Mouse (Mus musculus) forebrain, embryonic 10.5 days (tissue): ENCODE results near the gene Gm45717. TPM values are rescaled to one million over a fixed set of nuclear protein-coding genes. Genes with fewer than 3 reads are reported as not detected.
"Not testable (repeated sequence)": the region's sequence is repeated elsewhere in the genome, so short reads cannot be mapped to it uniquely, and the experiment has no call there.

Source experiments
- DNase-seq: peaks from one replicate; pipeline ENCODE4 v3.0.0-alpha.2; 2017; ENCODE audit warnings: low spot score; ENCODE audit errors: extremely low spot score
- H3K27ac ChIP-seq: fragments of 300-500 bp; sonication (generic); 2 replicates; pipeline ENCODE4 v1.5.1; 2016; ENCODE audit warnings: mild to moderate bottlenecking
- H3K27me3 ChIP-seq: fragments of 300-500 bp; sonication (generic); 2 replicates; pipeline ENCODE4 v1.6.1; 2016; ENCODE audit warnings: mild to moderate bottlenecking; ENCODE audit not compliant: poor library complexity, severe bottlenecking
- H3K36me3 ChIP-seq: fragments of 300-500 bp; sonication (generic); replicated peaks from 2 replicates; pipeline ENCODE4 v1.6.1; 2016; ENCODE audit warnings: mild to moderate bottlenecking, moderate library complexity
- H3K4me1 ChIP-seq: fragments of 300-500 bp; sonication (generic); 2 replicates; pipeline ENCODE4 v1.6.1; 2016
- H3K4me3 ChIP-seq: fragments of 300-500 bp; sonication (generic); 2 replicates; pipeline ENCODE4 v1.5.1; 2016; ENCODE audit warnings: mild to moderate bottlenecking, moderate library complexity
- H3K9me3 ChIP-seq: fragments of 300-500 bp; sonication (generic); 2 replicates; pipeline ENCODE4 v1.6.1; 2016; ENCODE audit warnings: mild to moderate bottlenecking, moderate library complexity
- WGBS: fragments of 180-500 bp; shearing (Covaris S2); methylation state at CpG from one replicate; pipeline ENCODE4 v1.1.7; 2016; 5-methylcytosine and 5-hydroxymethylcytosine counted together
- polyA plus RNA-seq: library from polyadenylated mRNA; unstranded; fragments of >200 nt; fragmentation: Nextera tagmentation; extraction: Ambion mirVana; gene quantifications from 2 replicates; pipeline ENCODE4 v1.2.1, GENCODE M21; 2016

Gene Gm45717
- polyA plus RNA-seq, 1 experiment from 2014 or later, result 0.33 TPM

DNA sequence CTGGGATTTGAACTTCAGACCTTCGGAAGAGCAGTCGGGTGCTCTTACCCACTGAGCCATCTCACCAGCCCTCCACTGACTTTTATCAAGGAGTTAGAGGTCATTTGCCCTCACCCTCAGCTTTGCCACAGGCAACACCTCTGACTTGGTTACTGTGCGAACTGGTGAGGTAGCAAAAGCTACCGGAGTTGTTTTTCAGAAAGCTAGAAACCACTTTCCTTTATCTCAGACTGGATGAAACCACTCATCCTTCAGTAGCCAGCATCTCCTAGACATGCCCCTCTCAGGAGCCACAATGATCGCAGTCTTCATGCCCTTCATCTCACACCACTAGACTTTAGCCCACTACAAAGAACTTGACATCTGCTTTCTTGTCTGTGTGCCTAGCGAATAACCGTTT, 27.2 kb upstream of the Gm45717 start:
- H3K27me3 ChIP-seq, result no peaks in the 10 kb centered on the region
- H3K27ac ChIP-seq, result no peak overlapping the region
- DNase-seq, result no peak
- H3K36me3 ChIP-seq, result no peaks in the 10 kb centered on the region
- 0 out of 2 replicates have a peak, but pooled peaks cover 6% of the 10 kb centered on the region for H3K9me3 ChIP-seq
- H3K4me3 ChIP-seq, result no peak overlapping the region
- WGBS, result 92% methylated on average over 7 of the region's 7 CpGs
- H3K4me1 ChIP-seq, result no peaks in the 10 kb centered on the region

DNA sequence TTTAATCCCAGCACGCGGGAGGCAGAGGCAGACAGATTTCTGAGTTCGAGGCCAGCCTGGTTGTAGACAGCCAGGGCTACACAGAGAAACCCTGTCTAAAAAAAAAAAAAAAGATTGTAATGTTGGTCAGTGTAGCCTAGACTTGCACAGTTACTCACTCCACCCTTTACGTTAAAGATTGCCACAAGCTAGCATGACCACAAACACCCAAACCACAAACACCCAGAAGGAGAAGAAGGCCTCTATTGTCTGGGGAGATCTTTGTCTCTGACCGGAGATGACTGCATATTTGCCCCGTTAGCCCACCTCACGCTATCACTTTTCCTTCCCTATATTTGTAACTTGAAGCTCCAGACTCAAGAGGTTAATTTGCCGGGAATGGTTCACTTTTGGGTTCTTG, 26.0 kb upstream of the Gm45717 start:
- no peaks in the 10 kb centered on the region for H3K4me1 ChIP-seq
- WGBS, result 96% methylated on average over 8 of the region's 8 CpGs
- H3K27ac ChIP-seq, result no peak overlapping the region
- H3K9me3 ChIP-seq, result 0 out of 2 replicates have a peak, but pooled peaks cover 6% of the 10 kb centered on the region
- H3K36me3 ChIP-seq, result no peaks in the 10 kb centered on the region
- H3K4me3 ChIP-seq, result no peak overlapping the region
- no peak for DNase-seq
- no peaks in the 10 kb centered on the region for H3K27me3 ChIP-seq

DNA sequence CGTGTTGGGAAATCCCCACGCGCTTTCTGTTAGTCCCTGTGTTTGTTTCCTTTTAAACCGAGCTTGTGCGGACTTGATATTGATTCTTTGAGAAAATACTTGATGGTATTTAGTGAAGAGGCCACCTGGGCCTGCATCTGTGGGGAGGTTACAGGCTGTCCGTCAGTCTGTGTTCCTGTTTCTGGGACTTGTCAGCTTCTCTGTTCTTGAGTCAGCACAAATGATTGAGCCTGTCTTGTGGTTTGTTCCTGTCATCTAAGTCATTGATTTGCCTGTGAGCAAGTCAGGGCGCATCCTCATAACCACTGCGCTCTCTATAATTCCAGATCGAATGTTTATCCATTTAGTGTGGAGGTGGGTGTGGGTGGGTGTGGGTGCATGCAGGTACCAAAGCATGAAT, 21.0 kb upstream of the Gm45717 start:
- not testable (repeated sequence) for H3K27ac ChIP-seq, H3K9me3 ChIP-seq, DNase-seq, H3K36me3 ChIP-seq, H3K4me3 ChIP-seq
- H3K27me3 ChIP-seq, result peaks cover 23% of the 10 kb centered on the region
- H3K4me1 ChIP-seq, result peaks cover 25% of the 10 kb centered on the region
- 89% methylated on average over 9 of the region's 9 CpGs for WGBS

DNA sequence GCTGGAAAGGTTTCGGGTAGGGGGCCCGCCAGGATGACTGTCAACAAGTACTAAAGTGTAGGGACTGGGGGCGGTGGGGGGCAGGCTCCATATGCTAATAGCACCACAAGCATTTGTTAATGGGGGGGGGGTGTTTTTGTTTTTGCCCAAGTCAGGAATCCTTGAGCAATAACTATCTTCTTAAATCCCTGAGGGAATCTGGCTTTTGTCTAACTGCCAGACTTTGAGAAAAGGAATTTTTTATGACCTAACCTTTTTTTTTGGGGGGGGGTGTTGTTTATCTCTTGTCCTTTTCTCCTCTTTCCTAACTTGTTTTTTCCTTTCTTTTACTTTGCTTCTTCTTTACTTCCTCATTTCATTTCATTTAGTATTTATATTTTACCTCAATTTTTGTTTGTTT, 19.7 kb upstream of the Gm45717 start:
- Histone ChIP-seq H3K36me3 (no peaks in the 10 kb centered on the region), H3K27ac (no peak overlapping the region), H3K4me1 (peaks cover 37% of the 10 kb centered on the region), H3K4me3 (no peak overlapping the region), H3K27me3 (peaks cover 35% of the 10 kb centered on the region), H3K9me3 (no peaks in the 10 kb centered on the region)
- DNase-seq, result no peak
- WGBS, result 22% methylated on average over 3 of the region's 3 CpGs

DNA sequence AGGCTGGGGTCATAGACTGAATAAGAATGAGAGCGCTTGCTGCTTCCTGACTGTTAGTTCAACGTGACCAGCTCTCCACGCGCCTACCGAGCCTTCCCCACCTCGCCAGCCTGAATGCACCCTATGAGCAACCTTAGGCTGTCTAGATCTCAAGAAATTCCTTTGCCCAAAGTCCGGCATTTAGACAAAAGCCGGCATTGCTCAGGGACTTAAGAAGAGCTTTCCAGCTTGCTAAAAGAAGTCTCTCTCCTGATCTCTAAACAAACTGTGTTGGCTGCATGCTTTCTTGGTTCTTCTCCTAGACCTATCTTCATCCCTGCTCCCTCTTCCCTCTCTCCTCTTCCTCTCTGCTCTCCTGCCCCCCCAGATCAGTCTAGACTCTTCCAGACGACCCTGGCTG, 19.2 kb upstream of the Gm45717 start:
- WGBS, result 10% methylated on average over 9 of the region's 9 CpGs

DNA sequence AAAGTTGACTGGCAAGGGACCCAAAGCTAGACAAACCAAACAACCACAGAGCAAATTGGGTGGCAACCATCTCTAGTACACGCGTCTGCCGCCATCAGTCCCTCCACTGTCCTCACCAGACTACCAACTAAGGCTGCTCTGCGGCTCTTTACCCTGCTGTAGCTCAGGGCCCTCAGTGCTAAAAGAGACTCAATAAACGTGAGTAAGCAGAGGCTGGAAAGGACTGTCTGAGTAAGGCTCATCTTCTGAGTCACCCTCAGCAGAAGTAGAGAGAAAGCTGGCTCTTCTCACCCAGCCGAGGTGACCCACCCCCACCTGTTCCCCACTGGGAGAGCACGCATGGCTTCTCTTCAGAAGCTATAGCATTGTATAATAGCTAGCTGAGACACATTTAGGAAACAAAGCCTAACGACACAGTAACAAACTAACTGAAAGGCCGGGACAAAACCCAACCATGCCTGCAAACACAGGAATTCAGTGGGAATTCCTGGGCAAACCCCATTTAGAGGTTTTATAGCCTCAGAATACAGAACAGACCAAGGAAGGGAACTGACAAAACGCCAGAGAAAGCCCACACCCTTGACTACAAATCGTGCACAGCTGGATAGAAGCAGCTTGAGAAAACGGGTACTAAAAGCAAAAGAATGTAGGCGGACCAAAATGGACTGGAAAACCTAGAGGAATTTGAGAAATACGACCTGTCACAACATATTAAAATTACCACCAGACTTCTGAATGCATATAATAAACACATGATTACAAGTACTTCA, 17.8 kb upstream of the Gm45717 start:
- Histone ChIP-seq H3K36me3 (no peaks in the 10 kb centered on the region), H3K27me3 (peaks cover 54% of the 10 kb centered on the region), H3K4me3 (no peak overlapping the region), H3K27ac (no peak overlapping the region), H3K4me1 (peaks cover 46% of the 10 kb centered on the region), H3K9me3 (no peaks in the 10 kb centered on the region)
- 27% methylated on average over 14 of the region's 14 CpGs for WGBS
- no peak for DNase-seq

More for the DNA sequence above, 19.2 kb upstream of the Gm45717 start:
- peaks cover 41% of the 10 kb centered on the region for H3K27me3 ChIP-seq
- no peak overlapping the region for H3K27ac ChIP-seq
- H3K4me1 ChIP-seq, result peaks cover 37% of the 10 kb centered on the region
- no peaks in the 10 kb centered on the region for H3K36me3 ChIP-seq
- H3K9me3 ChIP-seq, result no peaks in the 10 kb centered on the region
- H3K4me3 ChIP-seq, result no peak overlapping the region
- no peak for DNase-seq

DNA sequence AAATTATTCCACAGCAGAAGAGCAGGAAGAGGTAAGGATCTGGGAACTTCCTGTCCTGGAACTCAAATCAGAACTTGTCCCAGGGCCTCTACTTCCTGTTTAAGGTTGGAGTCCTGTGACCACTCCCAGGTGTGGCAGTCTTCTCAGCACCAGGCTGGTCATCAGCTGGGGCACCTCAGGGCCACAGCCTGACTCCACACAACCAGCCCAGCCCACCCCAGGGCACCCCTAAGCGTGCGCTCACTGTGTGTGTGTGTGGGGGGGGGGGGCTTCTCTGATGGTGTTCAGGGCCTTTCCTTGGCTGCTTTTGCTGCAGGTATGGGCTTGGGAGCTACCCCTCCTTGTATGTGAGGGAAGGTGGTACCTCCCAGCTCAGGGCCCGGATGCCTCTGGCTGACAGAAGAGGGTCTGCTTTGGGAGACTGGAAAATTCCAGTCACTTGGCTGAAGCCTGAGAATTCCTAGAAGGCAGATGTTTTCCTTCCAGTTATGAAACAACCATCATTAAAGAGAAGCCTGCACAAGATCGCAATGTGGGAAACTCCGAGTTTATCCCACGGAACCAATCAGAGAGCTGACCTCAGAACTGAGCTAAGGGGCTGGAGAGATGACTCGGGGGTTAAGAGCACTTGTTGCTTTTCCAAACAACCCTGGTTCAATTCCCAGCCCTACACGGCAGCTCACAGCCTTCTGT, 15.9 kb upstream of the Gm45717 start:
- H3K4me1 ChIP-seq, result peaks cover 62% of the 10 kb centered on the region
- H3K27me3 ChIP-seq, result peaks cover 68% of the 10 kb centered on the region
- no peak overlapping the region for H3K4me3 ChIP-seq
- no peak for DNase-seq
- no peaks in the 10 kb centered on the region for H3K36me3 ChIP-seq
- no peak overlapping the region for H3K27ac ChIP-seq
- 92% methylated on average over 8 of the region's 8 CpGs for WGBS
- no peaks in the 10 kb centered on the region for H3K9me3 ChIP-seq

DNA sequence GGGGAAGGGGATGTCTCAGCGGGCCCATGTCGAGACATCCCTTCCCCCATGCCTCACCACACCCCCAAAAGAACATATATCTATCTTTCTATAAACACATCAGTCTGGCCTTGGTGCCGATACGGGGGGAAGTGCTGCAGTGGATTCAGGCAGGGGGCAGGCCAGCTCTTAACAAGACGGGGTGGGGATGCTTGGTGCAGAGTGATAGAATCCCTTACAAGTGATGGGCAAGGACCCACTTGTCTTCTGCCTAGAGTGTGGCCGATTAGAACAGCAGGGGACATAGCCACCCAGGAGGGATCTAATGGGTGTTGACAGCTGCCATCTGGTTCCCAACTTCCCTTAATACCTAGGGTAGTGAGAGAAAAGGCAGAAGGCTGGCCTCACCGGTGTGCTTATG, 15.2 kb upstream of the Gm45717 start:
- DNase-seq, result no peak
- WGBS, result 57% methylated on average over 7 of the region's 7 CpGs

DNA sequence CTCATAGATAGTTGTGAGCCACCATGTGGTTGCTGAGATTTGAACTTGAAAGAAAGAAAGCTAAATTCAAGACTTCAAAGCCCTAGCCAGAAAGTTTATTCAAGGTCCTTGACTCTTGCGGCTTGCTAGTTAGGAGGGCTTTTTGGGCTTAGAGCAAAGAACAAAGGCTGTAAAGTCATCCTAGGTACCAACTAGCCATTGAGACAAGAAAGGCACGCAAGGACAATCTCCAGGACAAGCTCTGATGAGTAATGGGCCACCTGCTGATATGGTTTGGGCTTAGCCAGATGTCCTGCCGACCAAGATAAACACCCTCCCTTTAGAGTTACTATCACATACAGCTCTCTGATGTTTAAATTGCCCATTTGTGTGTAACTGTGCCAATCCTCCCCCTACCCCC, 13.0 kb upstream of the Gm45717 start:
- DNase-seq, H3K36me3 ChIP-seq, H3K4me3 ChIP-seq, H3K27ac ChIP-seq, H3K9me3 ChIP-seq: not testable (repeated sequence)
- Histone ChIP-seq H3K27me3 (peaks cover 55% of the 10 kb centered on the region), H3K4me1 (peaks cover 50% of the 10 kb centered on the region)
- WGBS, result 10% methylated on average over 3 of the region's 3 CpGs

More for the DNA sequence above, 15.2 kb upstream of the Gm45717 start:
- Histone ChIP-seq H3K9me3 (no peaks in the 10 kb centered on the region), H3K27me3 (peaks cover 69% of the 10 kb centered on the region), H3K27ac (no peak overlapping the region), H3K4me1 (peaks cover 62% of the 10 kb centered on the region), H3K4me3 (no peak overlapping the region), H3K36me3 (no peaks in the 10 kb centered on the region)

DNA sequence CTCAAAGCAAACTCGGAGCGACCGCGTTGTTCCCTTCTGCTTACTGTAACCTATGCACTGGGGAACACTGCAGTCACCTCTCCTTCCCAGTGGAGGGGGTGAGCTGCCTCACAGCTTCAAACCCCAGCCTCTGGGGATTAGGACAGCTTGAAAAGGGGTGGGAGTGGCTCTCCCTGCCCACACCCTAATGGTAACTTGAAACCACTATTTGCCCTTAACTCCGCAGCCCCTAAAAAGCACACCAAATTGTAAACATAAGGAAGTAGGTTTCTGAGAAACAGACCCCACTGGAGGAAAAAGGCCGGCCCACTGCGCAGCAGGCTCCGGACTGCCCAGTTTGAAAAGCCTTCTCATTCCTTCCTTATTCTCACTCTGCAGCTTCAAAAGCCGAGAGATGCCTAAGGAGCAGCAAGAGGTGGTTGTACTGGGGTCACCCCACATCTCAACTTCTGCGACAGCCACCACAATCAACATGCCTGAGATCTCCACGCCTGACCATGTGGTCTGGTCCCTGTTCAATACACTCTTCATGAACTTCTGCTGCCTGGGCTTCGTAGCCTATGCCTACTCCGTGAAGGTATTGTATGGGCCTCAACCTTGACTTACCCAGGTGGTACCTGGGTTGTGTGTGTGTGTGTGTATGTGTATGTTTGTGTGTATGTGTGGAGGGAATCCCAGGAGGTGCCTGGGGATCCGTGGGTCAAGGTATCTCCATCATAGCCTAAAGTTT, 12.3 kb upstream of the Gm45717 start:
- no peaks in the 10 kb centered on the region for H3K36me3 ChIP-seq
- no peak overlapping the region for H3K27ac ChIP-seq
- no peak for DNase-seq
- H3K27me3 ChIP-seq, result peaks cover 49% of the 10 kb centered on the region
- WGBS, result 5% methylated on average over 14 of the region's 14 CpGs
- H3K4me1 ChIP-seq, result peaks cover 47% of the 10 kb centered on the region
- H3K9me3 ChIP-seq, result no peaks in the 10 kb centered on the region
- peak overlapping the region; percentile 10; the same call in 1 of the 2 replicates for H3K4me3 ChIP-seq

DNA sequence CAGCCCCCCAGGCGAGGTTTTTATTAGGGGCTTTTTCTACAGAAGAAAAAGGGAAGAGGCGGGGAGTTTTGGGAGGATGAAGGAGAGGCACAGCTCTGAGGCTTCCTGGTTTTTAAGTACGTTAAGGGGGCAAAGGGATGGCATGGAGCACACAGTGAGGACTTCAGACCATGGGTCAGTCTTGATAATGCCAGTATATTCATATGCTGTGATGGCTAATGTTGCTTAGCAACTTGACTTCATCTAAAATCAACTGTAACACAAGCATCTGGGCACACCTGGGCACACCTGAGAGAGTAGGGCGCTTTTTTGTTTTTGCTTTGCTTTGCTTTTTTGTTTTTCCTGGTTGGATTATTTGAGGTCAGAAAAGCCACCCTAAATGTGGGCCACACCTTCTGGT, 11.2 kb upstream of the Gm45717 start, which contains the start of gene Ifitm1:
TSS of gene Ifitm1 (plus strand) at position 301 of the 400 bp plus-strand sequence.
- peaks cover 54% of the 10 kb centered on the region for H3K4me1 ChIP-seq
- H3K36me3 ChIP-seq, result no peaks in the 10 kb centered on the region
- no peaks in the 10 kb centered on the region for H3K9me3 ChIP-seq
- H3K27me3 ChIP-seq, result peaks cover 48% of the 10 kb centered on the region
- no peak within 1 kb of the TSS for H3K27ac ChIP-seq
- no peak for DNase-seq
- H3K4me3 ChIP-seq, result peak within 1 kb of the TSS; percentile 10; the same call in 1 of the 2 replicates
- WGBS, result 86% methylated on average over 4 of the region's 4 CpGs

DNA sequence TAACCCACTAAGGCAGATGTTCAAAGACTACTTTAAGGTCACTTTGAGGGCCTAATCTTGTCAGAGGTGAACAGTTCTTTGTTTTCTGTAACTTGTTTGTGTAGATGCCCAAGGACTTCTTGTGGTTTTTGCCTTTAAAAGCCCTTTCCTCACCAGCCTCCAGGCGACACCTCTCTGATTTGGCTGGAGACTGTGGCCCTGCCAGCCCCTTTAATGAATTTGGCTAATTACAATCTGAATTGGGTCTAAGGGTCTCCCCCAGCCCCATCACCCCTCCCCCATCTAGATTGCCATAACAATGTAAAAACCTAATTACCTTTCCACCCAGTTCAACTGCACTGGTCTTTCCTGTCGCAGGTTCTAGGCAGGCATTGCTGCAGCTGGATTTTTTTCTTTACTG, 7.0 kb upstream of the Gm45717 start:
- DNase-seq, result no peak
- H3K27ac ChIP-seq, result no peak overlapping the region
- 49% methylated on average over 2 of the region's 2 CpGs for WGBS
- no peaks in the 10 kb centered on the region for H3K9me3 ChIP-seq
- no peaks in the 10 kb centered on the region for H3K36me3 ChIP-seq
- peaks cover 48% of the 10 kb centered on the region for H3K4me1 ChIP-seq
- no peak overlapping the region for H3K4me3 ChIP-seq
- H3K27me3 ChIP-seq, result peaks cover 20% of the 10 kb centered on the region
